Mouse (Mus musculus): ENCODE data around the gene Nr1d1.

GRCm38 (mm10) chr11:98723098-98723497 lies 52.0 kb downstream of the Nr1d1 start:
- TF ChIP-seq POLR2A (IDR thresholded peaks at IDR 0.05; ENCODE audit: insufficient read depth, low read length), result no peak
- no peak for TF ChIP-seq EP300 (IDR thresholded peaks at IDR 0.05; ENCODE audit: insufficient read depth, low read depth, low read length)
- no peak for TF ChIP-seq CTCF (IDR thresholded peaks at IDR 0.05; ENCODE audit: low read depth, low read length)
